Mouse (Mus musculus) naive thymus-derived CD4-positive, alpha-beta T cell, adult 2 months (primary cell): ENCODE data around the gene Krt31.
A peak's percentile ranks its signal among the peaks of the same experiment; 100 is the strongest.

Experiments
- DNase-seq: peaks from one replicate; pipeline ENCODE4 v3.0.0-alpha.2; 2011; ENCODE audit warnings: low read depth

Gene Krt31

GRCm38 (mm10) chr11:100050451-100050850, at the start of gene Krt31:
Gene Krt31 (minus strand): TSS chr11:100050551.
- DNase-seq = no peak

- DNase-seq = no peak
Measured at GRCm38 (mm10) chr11:100097819-100098218, 47.5 kb upstream of the Krt31 start.

- no peak for DNase-seq
Measured at GRCm38 (mm10) chr11:100096141-100096540, 45.8 kb upstream of the Krt31 start, which contains the start of gene Krt35. Gene Krt35 (minus strand): TSS chr11:100096241.

- DNase-seq = no peak
Measured at GRCm38 (mm10) chr11:100088378-100089025, 38.2 kb upstream of the Krt31 start.

GRCm38 (mm10) chr11:100087861-100088260, 37.5 kb upstream of the Krt31 start, which contains the start of gene Krt32:
Gene Krt32 (minus strand): TSS chr11:100088226.
- DNase-seq = no peak

GRCm38 (mm10) chr11:100073873-100074272, 23.5 kb upstream of the Krt31 start:
- no peak for DNase-seq

GRCm38 (mm10) chr11:100067293-100068036, 17.1 kb upstream of the Krt31 start:
- no peak for DNase-seq

- no peak for DNase-seq
Measured at GRCm38 (mm10) chr11:100066236-100067010, 16.1 kb upstream of the Krt31 start.

- no peak for DNase-seq
Measured at GRCm38 (mm10) chr11:100058875-100059274, 8.5 kb upstream of the Krt31 start.

- DNase-seq = no peak
Measured at GRCm38 (mm10) chr11:100055686-100056655, 5.6 kb upstream of the Krt31 start.

- DNase-seq = no peak
Measured at GRCm38 (mm10) chr11:100047193-100047592, 3.2 kb downstream of the Krt31 start.

- no peak for DNase-seq
Measured at GRCm38 (mm10) chr11:100046303-100046866, 4.0 kb downstream of the Krt31 start.

- no peak for DNase-seq
Measured at GRCm38 (mm10) chr11:100041454-100041853, 8.9 kb downstream of the Krt31 start, which contains the start of gene Krt34. Gene Krt34 (minus strand): TSS chr11:100041554.

- no peak for DNase-seq
Measured at GRCm38 (mm10) chr11:100029768-100030167, 20.6 kb downstream of the Krt31 start, which contains the start of gene Krt33b. Gene Krt33b (minus strand): TSS chr11:100029868.

- DNase-seq = no peak
Measured at GRCm38 (mm10) chr11:100021438-100021837, 28.9 kb downstream of the Krt31 start.

GRCm38 (mm10) chr11:100019466-100019865, 30.9 kb downstream of the Krt31 start:
- no peak for DNase-seq

- no peak for DNase-seq
Measured at GRCm38 (mm10) chr11:100016112-100016511, 34.2 kb downstream of the Krt31 start, which contains the start of gene Krt33a. Gene Krt33a (minus strand): TSS chr11:100016212.

- DNase-seq = no peak
Measured at GRCm38 (mm10) chr11:100013691-100014171, 36.6 kb downstream of the Krt31 start.

- DNase-seq = no peak
Measured at GRCm38 (mm10) chr11:100010682-100011081, 39.7 kb downstream of the Krt31 start.

- no peak for DNase-seq
Measured at GRCm38 (mm10) chr11:100008336-100008735, 42.0 kb downstream of the Krt31 start.

- DNase-seq = peak; percentile 8
Measured at GRCm38 (mm10) chr11:100006624-100007023, 43.7 kb downstream of the Krt31 start.
